Mouse (Mus musculus) common myeloid progenitor, adult 5-6 weeks (primary cell): ENCODE measurements around the gene Utp11. TPM values are rescaled to one million over a fixed set of nuclear protein-coding genes. Genes with fewer than 3 reads are reported as not detected.

Experiments used
- ATAC-seq: replicated peaks from 2 replicates; pipeline ENCODE4 v1.8.0; 2016; ENCODE audit warnings: low read depth, mild to moderate bottlenecking, moderate TSS enrichment, inconsistent platforms; ENCODE audit not compliant: poor library complexity, severe bottlenecking
- total RNA-seq: library from RNA; stranded (forward); fragments of 200-1000, 187-1606 nt; gene quantifications from 2 replicates; pipeline ENCODE4 v1.2.3, GENCODE M21; 2017

Gene Utp11
- total RNA-seq, 1 experiment from 2014 or later, result 98.8 TPM

- no peak for ATAC-seq
These were observed 18.9 kb downstream of the Utp11 start for GRCm38 (mm10) chr4:124674334-124675032.

GRCm38 (mm10) chr4:124672347-124673320 is 20.8 kb downstream of the Utp11 start:
- ATAC-seq, result no peak

- no peak for ATAC-seq
These were observed 21.8 kb downstream of the Utp11 start for GRCm38 (mm10) chr4:124671583-124671982.

- no peak for ATAC-seq
These were observed 23.2 kb downstream of the Utp11 start for GRCm38 (mm10) chr4:124670232-124670631.

- ATAC-seq, result no peak
These were observed 25.3 kb downstream of the Utp11 start for GRCm38 (mm10) chr4:124668078-124668477.

GRCm38 (mm10) chr4:124667476-124668033 is 25.8 kb downstream of the Utp11 start:
- no peak for ATAC-seq

- no peak for ATAC-seq
These were observed 28.8 kb downstream of the Utp11 start for GRCm38 (mm10) chr4:124664604-124665003.

GRCm38 (mm10) chr4:124664185-124664584 is 29.2 kb downstream of the Utp11 start:
- ATAC-seq, result no peak

- ATAC-seq, result peak; percentile 62
These were observed 30.4 kb downstream of the Utp11 start for GRCm38 (mm10) chr4:124663034-124663433.

- no peak for ATAC-seq
These were observed 32.8 kb downstream of the Utp11 start for GRCm38 (mm10) chr4:124660603-124661002.

- no peak for ATAC-seq
These were observed 33.9 kb downstream of the Utp11 start for GRCm38 (mm10) chr4:124659251-124660217.

GRCm38 (mm10) chr4:124658412-124658851 is 35.0 kb downstream of the Utp11 start:
- ATAC-seq, result no peak

- ATAC-seq, result no peak
These were observed 35.6 kb downstream of the Utp11 start for GRCm38 (mm10) chr4:124657781-124658180.

GRCm38 (mm10) chr4:124656854-124657650 is 36.3 kb downstream of the Utp11 start:
- ATAC-seq, result peak; percentile 30

GRCm38 (mm10) chr4:124656518-124656853 is 36.9 kb downstream of the Utp11 start, which contains the start of gene Pou3f1:
Pou3f1 (plus strand) TSS chr4:124656807.
- 0 out of 2 replicates have a peak, but pooled peaks have one; percentile 9 for ATAC-seq

- no peak; the same call in 1 of the 2 replicates for ATAC-seq
These were observed 40.5 kb downstream of the Utp11 start for GRCm38 (mm10) chr4:124652886-124653285.

- ATAC-seq, result no peak
These were observed 45.5 kb downstream of the Utp11 start for GRCm38 (mm10) chr4:124647909-124648308.

GRCm38 (mm10) chr4:124646591-124646990 is 46.8 kb downstream of the Utp11 start:
- ATAC-seq, result no peak; the same call in 1 of the 2 replicates
